8 mouse cellular contexts compared by ENCODE assay signal in genomic region chr3:146328749-146329148, GRCm38 (mm10).
DNase-seq lines count a peak whose midpoint lies in the region; ATAC-seq lines count a peak whose summit lies in the region.

No protein-coding gene starts in this region.

- H3K4me2 ChIP-seq in limb, embryonic 11.5 days (ENCODE audit: low read depth, severe bottlenecking) = peak overlapping the region; percentile 27
- H3K4me2 ChIP-seq in midbrain, embryonic 12.5 days (replicated peaks) = peak overlapping the region; percentile 56

- no peaks in the 10 kb centered on the region for H3K9me3 ChIP-seq in hindbrain, embryonic 10.5 days
- no peaks in the 10 kb centered on the region for H3K9me3 ChIP-seq in limb, embryonic 11.5 days (ENCODE audit: control insufficient read depth, low read length)
- no peaks in the 10 kb centered on the region for H3K9me3 ChIP-seq in midbrain, embryonic 12.5 days

- H3K36me3 ChIP-seq in hindbrain, embryonic 10.5 days = no peaks in the 10 kb centered on the region
- H3K36me3 ChIP-seq in limb, embryonic 11.5 days (ENCODE audit: control insufficient read depth, insufficient read depth, low read length) = no peaks in the 10 kb centered on the region
- H3K36me3 ChIP-seq in midbrain, embryonic 12.5 days = no peaks in the 10 kb centered on the region

- H3K4me1 ChIP-seq in hindbrain, embryonic 10.5 days (replicated peaks) = peaks cover 17% of the 10 kb centered on the region
- H3K4me1 ChIP-seq in limb, embryonic 11.5 days (ENCODE audit: control insufficient read depth, insufficient read depth, low read length) = peaks cover 5% of the 10 kb centered on the region; the same call in 1 of the 2 replicates
- peaks cover 18% of the 10 kb centered on the region for H3K4me1 ChIP-seq in midbrain, embryonic 12.5 days

- WGBS in hindbrain, embryonic 10.5 days = 18% methylated on average over 13 of the region's 13 CpGs
- WGBS in limb, embryonic 11.5 days = 18% methylated on average over 13 of the region's 13 CpGs
- 20% methylated on average over 13 of the region's 13 CpGs for WGBS in midbrain, embryonic 12.5 days

- peak overlapping the region; percentile 49 for H3K4me3 ChIP-seq in hindbrain, embryonic 10.5 days
- H3K4me3 ChIP-seq in limb, embryonic 11.5 days (ENCODE audit: low read depth, low read length) = no peak overlapping the region
- H3K4me3 ChIP-seq in midbrain, embryonic 12.5 days = peak overlapping the region; percentile 4; the same call in 1 of the 2 replicates

- H3K27ac ChIP-seq in hindbrain, embryonic 10.5 days = no peak overlapping the region
- H3K27ac ChIP-seq in limb, embryonic 11.5 days (replicated peaks; ENCODE audit: low read depth, low read length) = no peak overlapping the region
- H3K27ac ChIP-seq in midbrain, embryonic 12.5 days (replicated peaks) = no peak overlapping the region

- peaks cover 12% of the 10 kb centered on the region; the same call in 1 of the 2 replicates for H3K27me3 ChIP-seq in hindbrain, embryonic 10.5 days (ENCODE audit: insufficient read depth, poor library complexity, severe bottlenecking)
- no peaks in the 10 kb centered on the region for H3K27me3 ChIP-seq in limb, embryonic 11.5 days (ENCODE audit: control insufficient read depth, insufficient read depth, low read length)
- H3K27me3 ChIP-seq in midbrain, embryonic 12.5 days = peaks cover 12% of the 10 kb centered on the region

- no peak overlapping the region for H3K9ac ChIP-seq in limb, embryonic 11.5 days (ENCODE audit: low read length)
- H3K9ac ChIP-seq in midbrain, embryonic 12.5 days (replicated peaks) = no peak overlapping the region

- ATAC-seq in limb, embryonic 11.5 days (ENCODE audit: insufficient number of reproducible peaks, low FRiP score, low TSS enrichment, low read depth) = no peak
- no peak for ATAC-seq in midbrain, embryonic 12.5 days (ENCODE audit: low FRiP score, low read depth)

- peak; percentile 54 to 56 for DNase-seq in B cell, adult 2 months
- peak; percentile 36 for DNase-seq in adrenal gland, postnatal 25 days
- DNase-seq in hindbrain, embryonic 10.5 days (ENCODE audit: low spot score) = no peak
- DNase-seq in limb, embryonic 11.5 days (ENCODE audit: low spot score) = peak; percentile 50
- no peak for DNase-seq in right cerebral cortex, postnatal 25 days
- DNase-seq in cerebellum, adult 9-11 months = no peak
- DNase-seq in frontal cortex, postnatal 36 days (ENCODE audit: low spot score in 2 of 2) = no peak

Comparison
In these comparisons a context has a peak if more than half of its experiments do, and no peak if none do; other contexts are left out.
1. DNase-seq: peak in B cell, adult 2 months (2 of 2), adrenal gland, postnatal 25 days (single experiment) and limb, embryonic 11.5 days (single experiment); none in hindbrain, embryonic 10.5 days (single experiment), right cerebral cortex, postnatal 25 days (single experiment), cerebellum, adult 9-11 months (single experiment) and frontal cortex, postnatal 36 days (0 of 2).